Mouse (Mus musculus) neural tube, embryonic 14.5 days (tissue): ENCODE measurements around the gene Gm20817. TPM values are rescaled to one million over a fixed set of nuclear protein-coding genes. Genes with fewer than 3 reads are reported as not detected.
"Not testable (repeated sequence)": the region's sequence is repeated elsewhere in the genome, so short reads cannot be mapped to it uniquely, and the experiment has no call there.

Experiments used
- ATAC-seq: fragments of 200-750 bp; cut with Nextera tagmentation; 2 replicates; pipeline ENCODE4 v1.8.0; 2017; ENCODE audit warnings: low read depth, mild to moderate bottlenecking, moderate TSS enrichment, moderate library complexity
- H3K27ac ChIP-seq: fragments of 300-500 bp; sonication (generic); 2 replicates; pipeline ENCODE4 v1.5.1; 2014; ENCODE audit warnings: low read depth, mild to moderate bottlenecking, control low read depth, low read length, moderate library complexity, mixed read lengths
- H3K27me3 ChIP-seq: fragments of 300-500 bp; sonication (generic); 2 replicates; pipeline ENCODE4 v1.6.1; 2014; ENCODE audit warnings: low read length; ENCODE audit not compliant: control insufficient read depth, insufficient read depth
- H3K36me3 ChIP-seq: fragments of 300-500 bp; sonication (generic); 2 replicates; pipeline ENCODE4 v1.6.1; 2014; ENCODE audit warnings: low read length, mixed read lengths; ENCODE audit not compliant: control insufficient read depth, insufficient read depth
- H3K4me1 ChIP-seq: fragments of 300-500 bp; sonication (generic); 2 replicates; pipeline ENCODE4 v1.6.1; 2014; ENCODE audit warnings: low read length; ENCODE audit not compliant: control insufficient read depth, insufficient read depth
- H3K4me2 ChIP-seq: fragments of 300-500 bp; sonication (generic); 2 replicates; pipeline ENCODE4 v1.6.1; 2014; ENCODE audit warnings: mild to moderate bottlenecking, low read depth, low read length, control low read depth
- H3K4me3 ChIP-seq: fragments of 300-500 bp; sonication (generic); 2 replicates; pipeline ENCODE4 v1.5.1; 2014; ENCODE audit warnings: low read depth, low read length, control low read depth, mixed read lengths
- H3K9ac ChIP-seq: fragments of 300-500 bp; sonication (generic); replicated peaks from 2 replicates; pipeline ENCODE4 v1.6.1; 2014; ENCODE audit warnings: low read depth, mild to moderate bottlenecking, control low read depth, low read length, mixed read lengths
- H3K9me3 ChIP-seq: fragments of 300-500 bp; sonication (generic); 2 replicates; pipeline ENCODE4 v1.6.1; 2016; ENCODE audit warnings: low read length; ENCODE audit not compliant: control insufficient read depth
- WGBS: fragments of 180-500 bp; shearing (Covaris S2); extraction: QIAGEN DNeasy Blood & Tissue Kit; methylation state at CpG from one replicate; pipeline ENCODE4 v1.1.7; 2014; 5-methylcytosine and 5-hydroxymethylcytosine counted together
- polyA plus RNA-seq: library from polyadenylated mRNA; unstranded; fragments of >200 nt; fragmentation: Nextera tagmentation; extraction: Ambion mirVana; gene quantifications from 2 replicates; pipeline ENCODE4 v1.2.1, GENCODE M21; 2014

The Gm20817 gene
- not detected in 2 replicates for polyA plus RNA-seq

DNA sequence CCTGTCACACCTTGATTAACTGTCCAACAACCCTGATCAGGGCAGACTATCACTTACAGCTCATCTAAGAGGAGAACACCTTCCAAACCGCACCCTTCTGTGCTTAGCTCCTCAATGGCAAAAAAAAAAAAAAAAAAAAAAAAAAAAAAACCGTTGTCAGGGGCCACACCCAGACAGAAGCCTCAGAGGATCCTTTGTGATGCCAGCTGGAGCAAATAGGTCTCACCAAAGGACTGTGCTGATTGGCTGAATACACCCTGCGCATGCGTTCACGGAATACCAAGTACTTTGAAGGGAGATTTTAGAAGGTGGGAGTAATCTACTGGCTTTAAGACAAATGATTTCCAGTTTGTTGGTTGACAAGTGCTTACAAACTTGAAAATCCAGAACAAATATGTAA lies at the start of gene Gm20817:
Gene Gm20817 (minus strand): TSS at position 101 of the 400 bp plus-strand sequence.
- WGBS = no CpG with 5 or more reads among the region's 5 CpGs
- not testable (repeated sequence) for H3K4me2 ChIP-seq, H3K27me3 ChIP-seq

More for the DNA sequence above, at the start of gene Gm20817:
- not testable (repeated sequence) for H3K36me3 ChIP-seq, H3K27ac ChIP-seq, H3K9me3 ChIP-seq, ATAC-seq, H3K4me1 ChIP-seq, H3K4me3 ChIP-seq, H3K9ac ChIP-seq
